Mouse (Mus musculus) frontal cortex, postnatal 14 days (tissue): ENCODE data around the gene Btbd35f11.
"Not testable (repeated sequence)": the region's sequence is repeated elsewhere in the genome, so short reads cannot be mapped to it uniquely, and the experiment has no call there.

Source experiments
- DNase-seq, 2 experiments: peaks; one replicate each; pipeline ENCODE4 v3.0.0; 2022; ENCODE audit warnings: low spot score in 2 of 2

The Btbd35f11 gene

DNA sequence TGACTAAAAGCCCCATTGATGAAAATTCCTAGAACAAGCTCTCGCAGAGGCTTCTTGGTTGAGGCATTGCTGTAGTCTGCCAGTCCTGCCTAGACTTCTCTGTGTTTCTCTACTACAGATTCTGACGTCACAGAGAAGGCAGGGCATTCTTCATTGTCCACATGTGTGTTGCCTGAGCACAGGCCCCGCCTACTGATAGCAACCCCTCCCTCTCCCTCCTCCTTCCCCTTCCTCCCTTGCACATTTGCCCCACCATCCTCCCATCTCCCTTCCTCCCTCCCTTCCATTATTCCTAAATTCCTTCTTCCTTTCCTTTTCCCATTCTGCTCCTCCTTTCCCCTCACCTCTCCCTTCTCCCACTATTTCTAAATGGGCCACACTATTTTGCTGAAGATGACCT is at the start of gene Btbd35f11:
TSS of gene Btbd35f11 (minus strand) at position 101 of the 400 bp plus-strand sequence.
- not testable (repeated sequence) for DNase-seq

- not testable (repeated sequence) for DNase-seq
Observed at GRCm38 (mm10) chrX:3409946-3410345, 33.5 kb downstream of the Btbd35f11 start.
